Mouse (Mus musculus): Measurements from ENCODE around the gene Catsperg2. TPM values are rescaled to one million over a fixed set of nuclear protein-coding genes. Genes with fewer than 3 reads are reported as not detected.

The Catsperg2 gene
- total RNA-seq, 1 experiment from 2014 or later: not detected

Other genes starting within 250 kb of the Catsperg2 start
- 10.7 and 15.5 TPM in 2 replicates for gene Sipa1l3, start 208.4 kb downstream of the Catsperg2 start, total RNA-seq (2017)
- gene Zfp84, start 41.5 kb upstream of the Catsperg2 start, total RNA-seq (2017): 22.1 and 29.1 TPM in 2 replicates
- 2.4 and 3.9 TPM in 2 replicates for gene Zfp30, start 57.0 kb upstream of the Catsperg2 start, total RNA-seq (2017)
- 13.8 and 17.4 TPM in 2 replicates for gene Zfp790, start 89.1 kb upstream of the Catsperg2 start, total RNA-seq (2017)
- 6.1 and 7.4 TPM in 2 replicates for gene Zfp940, start 126.6 kb upstream of the Catsperg2 start, total RNA-seq (2017)
- gene Zfp420, start 132.9 kb upstream of the Catsperg2 start, total RNA-seq (2017): 2.6 and 6.1 TPM in 2 replicates
- gene Zfp27, start 179.5 kb upstream of the Catsperg2 start, total RNA-seq (2017): 11.9 and 20.2 TPM in 2 replicates
- gene Zfp383, start 181.2 kb upstream of the Catsperg2 start, total RNA-seq (2017): 2.2 and 4.5 TPM in 2 replicates
- gene Zfp74, start 227.1 kb upstream of the Catsperg2 start, total RNA-seq (2017): 11.7 and 15.1 TPM in 2 replicates

All from hematopoietic stem cell, adult 5-6 weeks (primary cell).